Mouse (Mus musculus) spleen, adult 2 months (tissue): ENCODE measurements around the gene Lpin2. TPM values are rescaled to one million over a fixed set of nuclear protein-coding genes. Genes with fewer than 3 reads are reported as not detected.

ENCODE experiments used
- DNase-seq, 2 experiments: peaks; one replicate each; pipeline versions ENCODE4 v3.0.0 to v3.0.0-alpha.2; 2012 to 2021; ENCODE audit warnings: low spot score in 2 of 2, low read depth in 1 of 2
- H3K27ac ChIP-seq: fragments of 200-500 bp; 2 replicates; pipeline ENCODE4 v1.5.1; 2012; ENCODE audit warnings: low read length, inconsistent platforms; ENCODE audit not compliant: insufficient read depth
- H3K27me3 ChIP-seq: fragments of 200-500 bp; 2 replicates; pipeline ENCODE4 v1.6.1; 2012; ENCODE audit warnings: mild to moderate bottlenecking, moderate library complexity, low read length, inconsistent platforms; ENCODE audit not compliant: control insufficient read depth, insufficient read depth
- H3K36me3 ChIP-seq: fragments of 200-500 bp; 2 replicates; pipeline ENCODE4 v1.6.1; 2012; ENCODE audit warnings: mild to moderate bottlenecking, low read length, inconsistent platforms; ENCODE audit not compliant: control insufficient read depth, insufficient read depth
- H3K4me1 ChIP-seq: fragments of 200-500 bp; 2 replicates; pipeline ENCODE4 v1.6.1; 2011; ENCODE audit warnings: inconsistent platforms; ENCODE audit not compliant: control insufficient read depth, insufficient read depth, insufficient read length
- H3K4me3 ChIP-seq: fragments of 200-500 bp; 2 replicates; pipeline ENCODE4 v1.5.1; 2011; ENCODE audit warnings: mild to moderate bottlenecking, inconsistent platforms; ENCODE audit not compliant: insufficient read depth, insufficient read length; ENCODE audit errors: extremely low read depth
- CTCF ChIP-seq: fragments of 200-500 bp; IDR thresholded peaks from 2 replicates; pipeline ENCODE4 v1.5.1; 2011; ENCODE audit warnings: mild to moderate bottlenecking, inconsistent platforms; ENCODE audit not compliant: insufficient read depth, insufficient read length, insufficient replicate concordance; ENCODE audit errors: extremely low read depth
- POLR2A ChIP-seq: fragments of 200-500 bp; IDR thresholded peaks from 2 replicates; pipeline ENCODE4 v1.6.1; 2011; ENCODE audit warnings: low read depth, low read length, inconsistent platforms
- WGBS: fragments of 180-500 bp; shearing (Covaris S2); methylation state at CpG from one replicate; pipeline ENCODE4 v1.1.7; 2018; 5-methylcytosine and 5-hydroxymethylcytosine counted together
- polyA plus RNA-seq: library from polyadenylated mRNA; depleted of rRNA; stranded (reverse); fragments of >200 nt; gene quantifications from 2 replicates; pipeline ENCODE4 v1.2.3, GENCODE M21; 2012

Lpin2 gene
- polyA plus RNA-seq, 1 experiment = 13.4 TPM

DNA sequence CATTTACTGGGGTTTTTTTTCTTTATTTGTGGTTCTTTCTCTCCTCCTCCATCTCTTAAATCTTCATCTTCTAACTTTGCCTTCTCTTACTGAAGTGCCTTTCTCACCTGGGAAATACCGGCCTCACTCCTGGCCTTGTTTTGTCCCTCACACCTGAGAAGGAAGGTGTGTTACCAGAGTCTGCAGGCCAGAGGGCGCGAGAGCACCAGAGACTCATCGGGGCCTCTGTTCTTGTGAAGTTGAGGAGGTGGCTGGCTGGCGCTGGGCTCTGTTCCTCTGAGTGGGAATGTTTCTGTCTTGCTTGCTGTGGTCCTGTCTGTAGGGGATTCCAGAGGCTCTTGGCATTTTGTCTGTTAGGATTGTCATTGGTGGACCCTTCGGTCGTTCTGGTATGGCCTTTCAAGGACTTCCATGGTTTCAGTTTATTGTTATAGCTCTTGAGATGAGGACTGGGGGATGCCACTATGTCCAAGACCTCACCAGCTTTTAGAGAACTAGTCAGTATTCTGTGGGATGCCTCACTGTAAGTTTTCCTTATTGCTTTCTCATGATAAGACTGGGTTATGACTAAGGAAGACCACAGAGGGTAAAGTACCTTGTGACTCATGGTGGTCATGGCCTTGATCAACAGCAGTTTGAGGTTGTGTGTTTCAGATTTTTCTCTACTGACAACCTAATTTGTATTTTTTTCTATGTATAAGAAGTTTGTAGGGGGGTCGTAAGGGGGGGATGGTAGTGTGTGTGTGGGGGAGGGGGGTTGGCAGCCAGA is 9.5 kb downstream of the Lpin2 start:
- Histone ChIP-seq H3K4me1 (peaks cover 9% of the 10 kb centered on the region; the same call in 1 of the 2 replicates), H3K27ac (no peak overlapping the region), H3K27me3 (no peaks in the 10 kb centered on the region), H3K4me3 (no peak overlapping the region), H3K36me3 (no peaks in the 10 kb centered on the region)
- WGBS = 89% methylated on average over 8 of the region's 8 CpGs
- no peak for DNase-seq
- no peak for TF ChIP-seq POLR2A
- TF ChIP-seq CTCF = no peak

- no peaks in the 10 kb centered on the region for H3K36me3 ChIP-seq
- no peak overlapping the region for H3K4me3 ChIP-seq
- no peak for DNase-seq
- H3K4me1 ChIP-seq = peaks cover 9% of the 10 kb centered on the region; the same call in 1 of the 2 replicates
- H3K27me3 ChIP-seq = no peaks in the 10 kb centered on the region
- TF ChIP-seq CTCF (no peak), POLR2A (no peak)
- 95% methylated on average over 1 of the region's 1 CpGs for WGBS
- H3K27ac ChIP-seq = no peak overlapping the region
Observed at GRCm38 (mm10) chr17:71193019-71193418, 10.7 kb downstream of the Lpin2 start.

- H3K4me1 ChIP-seq = peaks cover 9% of the 10 kb centered on the region; the same call in 1 of the 2 replicates
- no peaks in the 10 kb centered on the region for H3K27me3 ChIP-seq
- no peak for DNase-seq
- H3K27ac ChIP-seq = no peak overlapping the region
- H3K36me3 ChIP-seq = no peaks in the 10 kb centered on the region
- TF ChIP-seq CTCF = no peak
- no peak for TF ChIP-seq POLR2A
- H3K4me3 ChIP-seq = no peak overlapping the region
- WGBS = 84% methylated on average over 1 of the region's 1 CpGs
Observed at GRCm38 (mm10) chr17:71193485-71193884, 11.1 kb downstream of the Lpin2 start.

DNA sequence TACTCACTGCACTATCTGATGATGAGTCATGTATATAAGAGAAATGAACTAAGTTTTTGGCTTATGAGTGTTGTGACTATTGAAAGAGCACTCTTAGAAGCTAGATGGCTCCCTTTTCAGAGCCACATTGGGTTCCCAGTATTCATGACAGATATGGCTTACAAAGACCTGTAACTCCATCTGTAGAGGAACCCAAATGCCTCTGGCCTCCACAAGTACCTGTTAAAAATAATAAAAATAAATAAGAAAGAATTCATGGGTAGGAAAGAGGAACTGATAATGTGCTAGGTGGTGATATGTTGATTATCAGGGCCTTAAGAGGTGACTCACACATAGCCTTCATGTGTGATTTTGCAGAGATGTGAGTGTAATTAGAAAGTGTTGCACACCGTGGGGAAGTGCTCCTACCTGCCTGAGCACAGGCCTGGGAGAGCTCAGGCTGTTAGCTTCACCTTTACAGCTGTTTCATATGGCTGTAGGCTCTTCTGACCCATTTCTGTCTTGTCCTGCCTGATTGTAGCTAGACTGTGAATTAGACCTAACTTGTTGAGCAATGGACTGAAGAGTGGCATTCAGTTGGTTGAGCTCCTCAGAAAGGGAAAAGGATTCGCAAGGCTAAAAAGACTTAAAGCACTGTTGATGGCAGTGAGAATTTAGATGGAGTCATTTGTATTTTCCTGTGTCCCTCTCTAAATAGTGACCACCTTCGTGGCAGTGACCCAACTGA is 12.7 kb downstream of the Lpin2 start:
- TF ChIP-seq POLR2A (no peak), CTCF (no peak)
- no peaks in the 10 kb centered on the region for H3K27me3 ChIP-seq
- no peak overlapping the region for H3K4me3 ChIP-seq
- no peaks in the 10 kb centered on the region for H3K36me3 ChIP-seq
- H3K4me1 ChIP-seq = peaks cover 9% of the 10 kb centered on the region; the same call in 1 of the 2 replicates
- no peak for DNase-seq
- no peak overlapping the region for H3K27ac ChIP-seq
- 54% methylated on average over 3 of the region's 3 CpGs for WGBS

DNA sequence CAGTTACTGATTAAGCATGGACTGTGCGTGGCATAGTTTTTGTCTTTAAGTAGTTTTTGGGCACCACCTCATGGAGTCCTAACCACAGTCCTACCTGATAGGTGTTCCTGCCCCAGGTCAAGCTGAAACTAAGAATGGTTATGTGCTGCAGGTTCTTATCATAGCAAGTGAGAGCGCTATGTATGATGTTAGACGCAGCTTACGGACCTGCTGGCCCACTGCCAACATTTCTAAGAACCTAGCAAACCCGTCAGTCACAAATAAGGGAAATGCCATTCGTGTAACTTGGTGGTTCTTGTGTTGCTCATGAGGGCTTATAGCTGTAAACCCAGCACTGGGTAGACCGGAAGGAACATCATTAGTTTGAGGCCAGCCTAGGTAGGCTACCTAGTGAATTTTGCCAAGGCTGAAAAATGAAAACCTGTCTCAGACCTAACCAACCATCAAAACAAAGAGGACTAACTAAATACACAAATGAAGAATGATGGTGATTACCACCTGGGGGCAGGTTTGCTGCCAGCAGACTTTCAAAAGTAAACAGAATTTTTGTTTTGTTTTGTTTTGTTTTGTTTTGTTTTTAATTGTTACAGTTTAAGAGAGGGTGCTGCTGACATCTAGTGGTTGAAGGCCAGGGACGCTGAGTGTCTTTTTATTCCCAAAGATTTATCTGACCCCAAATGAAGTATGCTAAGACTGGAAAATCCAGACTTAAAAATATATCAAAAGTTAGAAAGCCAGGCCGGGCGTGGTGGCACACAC is 13.5 kb downstream of the Lpin2 start:
- no peak overlapping the region for H3K4me3 ChIP-seq

GRCm38 (mm10) chr17:71196415-71196814 is 14.1 kb downstream of the Lpin2 start:
- H3K4me1 ChIP-seq = peaks cover 9% of the 10 kb centered on the region; the same call in 1 of the 2 replicates
- H3K36me3 ChIP-seq = no peaks in the 10 kb centered on the region
- WGBS = 42% methylated on average over 3 of the region's 3 CpGs
- H3K27me3 ChIP-seq = no peaks in the 10 kb centered on the region
- no peak overlapping the region for H3K27ac ChIP-seq
- no peak for DNase-seq
- H3K4me3 ChIP-seq = no peak overlapping the region
- no peak for TF ChIP-seq POLR2A
- TF ChIP-seq CTCF = no peak

More for the DNA sequence above, 13.5 kb downstream of the Lpin2 start:
- H3K27me3 ChIP-seq = no peaks in the 10 kb centered on the region
- 31% methylated on average over 10 of the region's 10 CpGs for WGBS
- peak; percentile 30 to 52 for DNase-seq
- H3K36me3 ChIP-seq = no peaks in the 10 kb centered on the region
- H3K4me1 ChIP-seq = peaks cover 9% of the 10 kb centered on the region; the same call in 1 of the 2 replicates
- no peak overlapping the region for H3K27ac ChIP-seq
- TF ChIP-seq CTCF = no peak
- no peak for TF ChIP-seq POLR2A
